Mouse (Mus musculus) gastrocnemius, adult 8-10 months (tissue): ENCODE measurements around the gene Trib3. TPM values are rescaled to one million over a fixed set of nuclear protein-coding genes. Genes with fewer than 3 reads are reported as not detected.
A peak's percentile ranks its signal among the peaks of the same experiment; 100 is the strongest.
"Not testable (repeated sequence)": the region's sequence is repeated elsewhere in the genome, so short reads cannot be mapped to it uniquely, and the experiment has no call there.

Experiments used
- DNase-seq, 2 experiments: peaks; one replicate each; pipeline ENCODE4 v3.0.0; 2022; ENCODE audit warnings: low spot score in 2 of 2
- total RNA-seq, 4 experiments: library from RNA; stranded (reverse); gene quantifications; 2 replicates each; pipeline ENCODE4 v1.2.4; 2022

The Trib3 gene
- total RNA-seq, 4 experiments from 2014 or later = 0.58 to 2.0 (median 1.1) TPM

DNA sequence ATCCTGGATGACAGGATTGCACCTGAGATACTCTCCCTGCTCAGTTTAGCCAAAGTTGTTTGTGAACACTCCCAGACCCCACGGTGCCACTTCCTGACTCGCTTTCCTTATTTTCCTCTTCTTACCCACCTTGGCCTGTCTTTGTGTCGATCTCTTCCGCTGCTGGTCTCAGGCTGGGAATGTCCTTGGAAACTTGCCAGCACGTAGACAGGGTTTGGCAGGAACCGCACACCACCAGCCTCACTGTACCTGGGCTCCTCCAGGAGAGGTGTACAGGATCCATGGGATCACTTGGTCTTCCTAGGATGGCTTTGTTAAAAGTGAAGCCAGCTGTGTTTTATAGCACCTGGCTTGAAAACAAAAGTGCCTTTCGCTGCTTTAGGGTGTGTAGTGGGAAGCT is 30.8 kb downstream of the Trib3 start:
- no peak for DNase-seq

- no peak for DNase-seq
Measured at GRCm38 (mm10) chr2:152307186-152307585, 36.6 kb downstream of the Trib3 start.

DNA sequence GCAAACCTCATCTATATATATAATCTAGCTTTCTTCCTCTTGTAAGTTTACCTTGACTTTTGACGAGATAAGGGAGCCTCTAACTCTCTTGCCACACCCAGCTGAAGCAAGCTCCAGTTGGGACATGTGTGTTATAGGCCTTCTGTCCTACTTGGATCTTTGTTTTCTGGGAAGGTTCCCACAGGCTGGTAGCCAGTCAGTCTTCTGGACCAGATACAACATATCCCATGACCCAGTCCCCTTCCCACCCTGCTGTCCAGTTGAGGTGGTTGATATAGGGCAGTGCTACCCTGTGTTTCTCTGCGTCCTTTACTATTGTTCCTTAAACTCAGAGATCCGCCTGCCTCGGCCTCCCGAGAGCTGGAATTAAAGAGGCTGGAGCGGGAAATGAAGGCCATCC is 38.4 kb downstream of the Trib3 start:
- DNase-seq = no peak

GRCm38 (mm10) chr2:152303781-152304180 is 40.1 kb downstream of the Trib3 start:
- DNase-seq = no peak

DNA sequence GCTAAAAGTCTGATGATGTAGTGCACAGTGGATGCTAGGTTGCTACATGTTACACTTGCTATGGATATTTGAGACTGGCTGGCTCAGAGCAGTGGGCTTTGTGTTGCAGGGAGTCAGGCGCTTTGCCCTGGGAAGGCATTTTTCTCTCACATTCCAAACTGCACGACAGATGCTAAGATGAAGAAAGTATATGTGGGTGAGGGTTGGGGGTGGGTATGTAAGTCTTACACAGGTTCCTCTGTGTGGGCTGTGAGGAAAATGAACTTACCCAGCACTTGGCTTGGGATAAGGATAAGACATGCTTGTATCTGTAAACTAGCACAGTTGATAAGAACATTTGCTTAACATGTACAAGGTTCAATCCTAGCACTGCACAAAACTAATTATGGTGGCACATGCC is 41.0 kb downstream of the Trib3 start:
- no peak for DNase-seq

GRCm38 (mm10) chr2:152294541-152294940 is 49.3 kb downstream of the Trib3 start:
- no peak for DNase-seq

- peak; percentile 77 to 85 for DNase-seq
Measured at GRCm38 (mm10) chr2:152293727-152294475, 49.9 kb downstream of the Trib3 start, which contains the start of gene Tbc1d20. Gene Tbc1d20 (plus strand): TSS chr2:152293828.

DNA sequence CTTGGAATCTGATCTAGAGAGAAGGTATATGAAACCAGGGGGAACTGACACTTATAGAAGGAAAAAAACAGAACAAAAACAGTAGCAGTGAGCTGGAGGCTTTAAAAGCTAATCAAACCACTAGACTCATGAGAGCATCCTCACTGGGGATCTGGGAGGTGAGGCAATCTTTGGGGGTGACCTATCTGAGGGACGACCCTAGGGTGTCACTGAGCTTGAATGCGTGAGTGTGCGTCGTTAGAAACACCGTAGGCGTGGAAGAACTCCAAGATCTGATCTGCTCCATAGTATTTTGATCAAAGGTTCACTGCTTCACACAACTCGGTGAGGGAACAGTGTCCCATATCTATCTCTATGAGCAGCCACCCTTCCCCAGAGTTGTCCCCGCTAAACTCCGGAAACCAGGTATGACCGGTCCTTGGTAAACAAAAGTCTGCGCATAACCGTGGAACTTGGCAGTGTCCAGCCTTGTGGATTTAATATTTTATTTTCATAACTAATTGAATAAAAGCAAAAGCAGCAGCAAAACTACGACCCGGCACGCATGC is 50.6 kb downstream of the Trib3 start:
- DNase-seq = no peak

GRCm38 (mm10) chr2:152292475-152292874 is 51.4 kb downstream of the Trib3 start:
- no peak for DNase-seq

GRCm38 (mm10) chr2:152289623-152290022 is 54.2 kb downstream of the Trib3 start:
- not testable (repeated sequence) for DNase-seq

DNA sequence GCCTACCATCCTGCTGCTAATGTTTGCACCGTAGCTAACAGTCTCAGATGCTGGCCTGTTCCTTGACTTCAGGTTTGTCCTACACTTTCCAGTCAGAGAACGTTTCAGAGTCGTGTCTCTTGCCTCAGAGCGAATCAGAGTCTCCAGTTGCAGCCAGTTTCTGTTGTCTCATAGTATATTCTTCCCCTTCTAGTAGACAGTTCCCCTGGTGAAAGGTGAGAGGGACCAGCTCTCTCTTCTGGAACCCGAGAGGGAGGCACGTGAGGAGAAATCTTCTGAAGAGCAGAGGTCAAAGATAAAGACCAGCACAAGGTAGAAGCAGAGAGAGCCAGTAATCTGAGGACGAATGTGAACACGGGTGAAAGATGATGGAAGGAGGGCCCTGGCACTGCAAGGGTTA is 55.8 kb downstream of the Trib3 start:
- DNase-seq = no peak

DNA sequence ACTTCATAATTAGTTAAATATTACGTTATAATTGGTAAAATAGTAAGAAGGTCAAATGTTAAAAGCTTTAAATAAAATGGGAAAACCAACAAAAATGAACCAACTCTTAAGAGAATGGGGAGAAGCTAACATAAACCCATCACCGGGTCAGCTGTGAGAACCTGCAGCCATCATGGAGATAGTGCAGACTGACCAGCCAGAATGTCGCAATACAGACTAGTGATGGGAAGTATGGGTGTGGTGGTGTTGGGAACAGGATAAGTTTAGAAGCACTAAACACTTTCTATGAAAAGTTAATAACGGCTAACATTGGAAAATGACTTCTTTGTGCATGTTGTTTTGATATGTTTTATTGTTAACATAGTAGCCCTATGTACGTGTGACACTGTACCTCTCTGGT is 56.3 kb downstream of the Trib3 start:
- no peak for DNase-seq

Other genes starting within 250 kb of the Trib3 start
- 10 to 100 TPM; 15.2 to 67.0 (median 22.7) TPM for gene Srxn1, start 238.5 kb downstream of the Trib3 start, total RNA-seq
- 10 to 100 TPM in 3 of 4 experiments, 1 to 10 TPM in 1; 7.4 to 14.4 (median 10.5) TPM for gene Tcf15, start 200.5 kb downstream of the Trib3 start, total RNA-seq
- gene Csnk2a1, start 117.2 kb downstream of the Trib3 start, total RNA-seq = 100 to 1,000 TPM in 2 of 4 experiments, 10 to 100 TPM in 2; 92.9 to 110 (median 100) TPM
- 10 to 100 TPM; 18.4 to 27.9 (median 24.9) TPM for gene Tbc1d20, start 50.2 kb downstream of the Trib3 start, total RNA-seq
- gene Rbck1, start 11.4 kb downstream of the Trib3 start, total RNA-seq = 10 to 100 TPM; 23.7 to 31.7 (median 27.1) TPM
- under 1 TPM in 1 of 4 experiments, not detected in 3; 0.22 TPM for gene Nrsn2, start 32.6 kb upstream of the Trib3 start, total RNA-seq
- gene Sox12, start 54.0 kb upstream of the Trib3 start, total RNA-seq = under 1 TPM; 0.34 to 0.58 (median 0.49) TPM
- gene Zcchc3, start 71.0 kb upstream of the Trib3 start, total RNA-seq = under 1 TPM; 0.46 to 0.88 (median 0.84) TPM
- not detected for gene 6820408C15Rik, start 71.6 kb upstream of the Trib3 start, total RNA-seq
- gene Defb23, start 120.6 kb upstream of the Trib3 start, total RNA-seq = not detected
- not detected for gene Defb20, start 133.0 kb upstream of the Trib3 start, total RNA-seq
- gene Defb22, start 146.1 kb upstream of the Trib3 start, total RNA-seq = not detected
- gene Defb26, start 167.7 kb upstream of the Trib3 start, total RNA-seq = not detected
- gene Defb28, start 174.2 kb upstream of the Trib3 start, total RNA-seq = not detected
- not detected for gene Defb29, start 196.1 kb upstream of the Trib3 start, total RNA-seq
- not detected for gene Gm17416, start 225.3 kb upstream of the Trib3 start, total RNA-seq
- not detected for gene Defb21, start 228.7 kb upstream of the Trib3 start, total RNA-seq
- gene Defb19, start 236.3 kb upstream of the Trib3 start, total RNA-seq = not detected